Mouse (Mus musculus) lung, postnatal 14 days (tissue): Measurements from ENCODE around the gene Tpm1.

Experiments used
- DNase-seq: peaks from one replicate; pipeline ENCODE4 v3.0.0; 2021

The Tpm1 gene

DNA sequence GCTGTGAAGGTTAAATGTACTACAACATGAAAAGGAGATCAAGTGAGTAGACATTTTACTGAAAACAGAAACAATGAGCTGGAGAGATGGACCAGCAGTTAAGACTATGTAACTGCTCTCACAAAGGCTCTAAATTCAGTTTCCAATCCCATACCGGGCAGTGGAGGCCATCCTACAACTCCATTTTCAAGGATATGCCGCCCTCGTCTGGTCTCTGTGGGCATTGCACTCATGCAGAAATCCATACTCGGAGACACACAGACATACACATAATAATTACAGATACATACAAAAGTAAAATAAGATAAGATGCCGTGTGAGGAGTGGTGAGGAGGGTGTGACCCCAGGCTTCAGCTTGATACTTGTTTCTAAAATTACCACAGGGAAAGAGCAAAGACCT, 68.7 kb downstream of the Tpm1 start:
- DNase-seq = peak; percentile 86

DNA sequence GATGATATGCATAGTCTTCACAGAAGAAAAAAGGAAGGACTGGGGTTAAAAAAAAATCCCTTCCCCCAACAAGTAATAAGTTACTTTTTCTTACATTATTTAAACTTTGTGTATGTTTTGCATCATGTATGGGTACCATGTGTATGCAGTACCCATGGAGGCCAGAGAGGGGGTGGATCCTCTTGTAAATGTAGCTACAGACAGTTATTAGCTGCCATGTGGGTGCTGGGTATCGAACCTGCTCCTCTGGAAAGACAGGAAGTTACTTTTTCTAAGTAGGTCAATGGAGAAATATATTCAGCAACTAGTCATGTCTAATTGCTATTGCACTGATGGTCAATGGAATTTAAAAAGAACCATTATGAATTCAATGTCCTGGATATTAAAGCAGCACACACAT, 70.7 kb downstream of the Tpm1 start:
- DNase-seq = no peak

DNA sequence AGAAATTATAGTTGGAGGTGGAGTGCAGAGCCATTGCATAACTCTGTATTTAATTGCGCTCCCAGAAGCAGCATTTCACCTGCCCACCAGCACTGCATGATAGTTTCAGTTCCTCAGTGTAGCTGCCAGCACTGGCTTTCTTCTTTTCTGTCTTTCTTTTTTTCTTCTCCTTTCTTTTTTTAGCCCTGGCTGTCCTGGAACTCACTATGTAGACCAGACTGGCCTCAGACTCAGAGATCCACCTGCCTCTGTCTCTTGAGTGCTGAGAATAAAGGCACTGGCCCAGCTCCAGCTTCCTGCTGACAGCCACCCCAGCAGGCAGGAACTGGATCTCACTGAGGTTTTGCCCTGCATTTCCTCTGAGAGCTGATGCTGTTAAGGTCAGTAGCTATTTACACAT, 71.2 kb downstream of the Tpm1 start:
- DNase-seq = no peak

DNA sequence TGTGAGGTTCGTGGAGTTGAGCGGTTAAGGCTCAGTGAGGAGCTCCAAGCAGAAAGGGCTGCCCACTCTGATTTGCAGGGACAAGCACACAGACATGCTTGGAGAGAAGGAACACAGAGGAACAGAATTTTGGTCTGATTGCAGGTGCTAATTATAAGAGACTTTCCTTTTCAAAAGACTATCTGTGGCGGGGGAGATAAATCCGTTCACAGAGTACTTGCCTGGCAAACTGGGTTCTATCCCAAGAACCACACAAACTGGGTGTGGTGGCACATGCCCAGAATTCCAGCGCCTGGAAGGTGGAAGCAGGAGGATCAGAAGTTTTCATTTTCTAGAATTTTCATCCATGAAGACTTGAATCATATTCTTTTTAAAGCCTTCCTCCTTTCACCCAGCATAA, 72.1 kb downstream of the Tpm1 start:
- DNase-seq = no peak

DNA sequence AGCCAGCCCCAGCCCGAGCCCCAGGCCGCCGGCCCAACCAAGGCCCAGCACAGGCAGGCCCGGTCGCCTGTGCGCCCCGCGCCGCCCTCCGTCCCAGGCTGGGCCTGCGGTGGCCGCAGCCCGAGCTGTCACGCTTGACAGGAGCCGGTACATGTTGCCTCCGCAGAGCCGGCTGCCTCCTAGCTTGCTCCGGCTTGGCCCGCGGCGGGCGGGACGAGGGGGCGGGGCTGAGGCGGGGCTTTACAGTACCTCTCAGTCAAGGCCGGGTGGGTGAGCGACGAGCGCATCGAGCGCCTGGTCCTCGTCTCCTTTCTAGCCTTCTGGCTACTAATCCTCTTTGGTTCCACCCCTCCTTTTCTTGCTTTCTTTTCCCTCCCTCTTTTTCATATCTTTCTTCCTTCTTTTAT, 74.0 kb downstream of the Tpm1 start, which contains the start of gene Lactb:
Gene Lactb, minus strand, starts transcription at position 246 of the 407 bp plus-strand sequence.
- peak; percentile 97 for DNase-seq

DNA sequence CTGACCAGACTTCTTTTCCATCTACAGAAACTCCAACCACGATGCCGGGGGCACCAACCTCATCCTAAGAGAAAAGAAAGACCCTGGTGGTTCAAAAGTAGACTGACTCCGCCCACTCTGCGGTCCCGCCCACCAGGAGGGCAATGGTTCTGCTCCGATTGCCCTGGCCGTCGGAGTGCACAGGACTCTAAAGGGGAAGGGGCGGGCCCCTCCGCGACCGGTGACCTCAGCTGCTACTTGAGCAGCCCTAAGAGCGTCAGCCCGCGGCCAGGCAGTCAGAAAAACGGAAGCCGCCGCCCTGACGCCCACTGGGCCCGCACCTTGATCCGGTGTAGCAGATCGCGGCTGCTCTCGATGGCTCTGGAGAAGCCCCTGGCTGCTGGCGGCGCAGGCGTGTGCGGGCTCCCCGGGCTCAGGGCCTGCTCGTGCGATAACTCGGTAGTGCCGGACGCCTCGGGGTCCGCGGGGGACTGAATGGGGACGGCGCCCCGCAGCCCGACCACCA, 74.4 kb downstream of the Tpm1 start:
- peak; percentile 83 for DNase-seq
